Mouse (Mus musculus) T-helper 2 cell (primary cell): Measurements from ENCODE around the gene Cox7a1.
"Not testable (repeated sequence)": the region's sequence is repeated elsewhere in the genome, so short reads cannot be mapped to it uniquely, and the experiment has no call there.

ENCODE experiments used
- in situ Hi-C: fragments of 300-600 bp; cut with MboI, MseI; formaldehyde crosslinking; loops from one replicate; pipeline ENCODE4 v1.15.1; 2025; ENCODE audit warnings: high pct_unique_total_duplicates

Gene Cox7a1

GRCm38 (mm10) chr7:30183879-30184289 lies at the start of gene Cox7a1:
Gene Cox7a1, plus strand, starts transcription at chr7:30184144.
- in situ Hi-C loops = no loop called here

- in situ Hi-C loops = no loop called here
Measured at GRCm38 (mm10) chr7:30136826-30137225, 47.1 kb upstream of the Cox7a1 start.

DNA sequence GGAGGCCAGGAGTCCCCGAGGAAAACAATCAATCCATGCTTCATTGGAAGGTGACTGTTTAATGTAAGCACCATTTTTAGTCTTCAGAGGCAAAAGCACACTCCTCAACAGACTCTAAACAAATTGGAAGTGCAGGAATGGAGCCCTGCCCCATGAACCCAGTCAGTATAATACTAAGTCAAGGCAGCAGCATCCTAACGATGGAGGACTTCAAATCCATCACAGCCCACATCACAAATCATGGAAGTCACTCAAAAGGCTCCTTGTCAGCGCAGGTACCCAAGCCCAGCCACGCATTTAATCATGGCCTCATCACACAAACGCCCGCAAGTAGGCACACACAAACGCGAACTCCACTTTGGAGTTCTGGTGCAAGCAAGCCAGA lies 40.8 kb upstream of the Cox7a1 start:
- in situ Hi-C loops = no loop called here

GRCm38 (mm10) chr7:30143555-30144209 lies 40.3 kb upstream of the Cox7a1 start:
- in situ Hi-C loops = no loop called here

DNA sequence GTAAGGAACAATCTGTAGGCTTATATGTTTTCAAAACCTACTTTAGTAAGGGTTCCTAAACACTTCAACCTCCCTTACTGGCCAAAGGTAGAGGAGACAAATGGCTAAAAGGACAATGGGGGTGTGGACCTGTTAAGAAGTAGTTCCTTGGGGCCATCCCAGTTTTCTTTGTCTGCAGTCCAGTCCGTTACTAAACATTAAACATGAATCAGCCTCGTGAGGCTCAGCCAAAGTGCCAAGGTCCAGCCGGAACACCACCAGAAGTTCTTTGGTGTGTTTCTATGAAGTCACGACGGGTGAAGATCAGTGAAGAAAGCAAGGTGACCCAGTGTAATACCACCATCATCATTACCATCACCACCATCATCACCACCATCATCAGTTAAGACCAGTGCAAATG lies 36.9 kb upstream of the Cox7a1 start:
- in situ Hi-C loops = no loop called here

DNA sequence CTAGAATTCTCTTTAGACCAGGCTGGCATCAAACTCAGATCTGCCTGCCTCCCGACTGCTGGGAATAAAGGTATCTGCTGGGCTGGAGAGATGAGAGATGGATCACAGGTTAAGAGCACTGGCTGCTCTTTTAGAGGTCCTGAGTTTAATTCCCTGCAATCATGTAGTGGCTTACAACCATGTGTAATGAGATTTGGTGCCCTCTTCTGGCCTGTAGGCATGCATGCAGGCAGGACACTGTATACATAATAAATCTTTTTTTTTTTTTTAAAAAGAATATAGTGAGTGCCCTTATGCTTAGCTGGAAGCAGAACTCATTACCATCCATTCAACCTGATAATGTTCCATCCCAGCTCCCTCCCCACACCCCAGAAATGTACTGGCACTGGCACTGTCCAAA lies 29.9 kb upstream of the Cox7a1 start:
- in situ Hi-C loops = no loop called here

- in situ Hi-C loops = no loop called here
Measured at GRCm38 (mm10) chr7:30155507-30155906, 28.4 kb upstream of the Cox7a1 start.

DNA sequence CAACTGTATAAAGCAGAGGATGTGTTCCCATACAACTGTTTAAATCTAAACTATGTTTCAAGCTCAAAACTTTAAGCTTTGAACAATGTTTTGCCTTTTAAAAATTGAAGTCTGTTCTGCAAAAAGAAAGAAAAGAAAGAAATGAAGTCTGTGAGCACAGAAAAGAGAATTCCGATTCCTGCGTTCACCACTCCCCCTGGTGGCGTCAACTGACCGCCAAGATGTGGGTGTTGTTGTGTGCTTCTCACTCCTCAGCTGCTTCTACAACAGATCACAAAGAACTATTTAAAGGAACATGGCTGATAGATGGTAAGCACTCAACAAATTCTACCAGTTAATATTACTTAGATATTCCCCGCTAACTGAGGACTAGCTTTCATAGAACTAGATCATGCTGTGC lies 20.8 kb upstream of the Cox7a1 start:
- in situ Hi-C loops = no loop called here

DNA sequence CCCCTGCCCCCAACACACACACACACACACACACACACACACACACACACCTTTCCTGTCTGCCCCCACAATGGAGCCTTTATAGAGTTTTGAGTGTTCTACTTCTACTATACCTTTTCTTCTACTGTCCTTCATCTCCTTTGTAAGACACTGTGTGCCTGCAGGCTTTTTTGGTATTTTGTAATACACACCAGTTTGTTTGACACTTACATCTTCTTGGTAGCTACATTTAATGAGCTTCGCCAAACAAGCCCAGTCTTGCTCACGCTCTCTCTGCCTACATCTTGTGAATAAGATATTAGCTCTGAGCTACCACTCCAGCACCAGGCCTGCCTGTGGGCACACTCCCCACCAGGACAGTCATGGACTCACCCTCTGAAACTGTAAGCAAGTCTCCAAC lies 19.2 kb upstream of the Cox7a1 start:
- in situ Hi-C loops = no loop called here

DNA sequence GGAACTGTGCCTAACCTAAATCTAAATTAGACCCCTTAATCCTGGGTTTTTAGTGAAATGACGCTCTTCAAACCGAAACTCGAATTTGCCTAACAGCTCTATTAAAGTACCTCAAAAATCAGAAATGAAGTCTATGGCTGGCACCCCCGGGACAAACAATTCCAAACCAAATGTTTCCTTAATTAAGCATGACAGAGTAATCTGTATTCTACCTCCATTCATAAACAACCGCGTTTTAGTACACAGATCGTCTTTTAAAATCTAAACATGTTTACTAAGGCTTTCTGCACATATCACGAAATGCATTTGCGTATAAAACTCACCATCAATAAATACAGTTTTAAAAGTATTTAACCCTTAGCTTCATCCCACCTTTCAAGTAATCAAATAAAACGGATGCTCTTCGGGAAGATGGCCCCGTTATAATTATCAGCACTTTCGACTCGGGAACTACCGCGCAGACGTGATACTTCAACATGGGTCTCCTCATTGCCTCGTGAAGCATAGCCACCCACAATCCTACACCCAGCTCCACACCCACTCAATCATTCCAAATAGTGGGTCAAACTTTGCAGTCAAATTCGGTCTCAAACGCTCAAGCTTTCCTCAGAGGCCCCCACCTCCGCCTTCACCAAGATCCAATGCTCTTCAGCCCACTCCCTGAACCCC lies 14.9 kb upstream of the Cox7a1 start:
- in situ Hi-C loops = no loop called here

DNA sequence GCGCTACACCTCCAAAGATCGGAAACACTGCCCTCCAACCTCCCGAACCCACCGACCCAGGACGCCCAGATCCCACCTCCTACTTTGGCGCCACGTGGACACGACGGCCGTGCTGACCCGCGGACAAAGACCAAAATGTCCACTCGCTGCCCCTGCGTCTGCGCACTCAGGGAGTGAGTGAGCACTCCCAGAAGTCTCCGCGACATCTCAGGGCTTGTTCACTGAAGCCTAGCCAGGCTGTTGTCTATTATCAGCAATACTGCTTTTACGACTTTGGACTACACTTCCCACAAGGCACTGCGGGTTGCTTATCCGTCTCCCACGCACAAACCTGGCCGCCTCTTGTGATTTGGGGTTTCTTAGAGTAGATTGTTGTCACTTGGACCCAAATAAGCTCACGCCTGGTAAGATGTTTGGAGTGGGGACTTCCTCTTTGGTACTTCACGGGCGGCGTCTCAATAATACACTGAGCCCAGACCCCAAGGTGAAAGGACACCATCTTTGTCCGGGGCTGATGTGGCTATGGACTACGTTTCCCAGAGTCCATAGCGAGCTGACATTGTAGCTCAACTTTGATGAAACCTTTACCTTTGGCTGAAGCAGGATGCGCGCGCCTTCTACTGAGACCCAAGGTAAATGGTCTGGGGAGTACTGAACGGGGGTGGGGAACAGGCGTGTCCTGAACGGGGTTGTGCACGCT lies 14.2 kb upstream of the Cox7a1 start, which contains the start of gene Zfp146:
Gene Zfp146 (minus strand): TSS at position 168 of the 700 bp plus-strand sequence.
- in situ Hi-C loops = no loop called here

DNA sequence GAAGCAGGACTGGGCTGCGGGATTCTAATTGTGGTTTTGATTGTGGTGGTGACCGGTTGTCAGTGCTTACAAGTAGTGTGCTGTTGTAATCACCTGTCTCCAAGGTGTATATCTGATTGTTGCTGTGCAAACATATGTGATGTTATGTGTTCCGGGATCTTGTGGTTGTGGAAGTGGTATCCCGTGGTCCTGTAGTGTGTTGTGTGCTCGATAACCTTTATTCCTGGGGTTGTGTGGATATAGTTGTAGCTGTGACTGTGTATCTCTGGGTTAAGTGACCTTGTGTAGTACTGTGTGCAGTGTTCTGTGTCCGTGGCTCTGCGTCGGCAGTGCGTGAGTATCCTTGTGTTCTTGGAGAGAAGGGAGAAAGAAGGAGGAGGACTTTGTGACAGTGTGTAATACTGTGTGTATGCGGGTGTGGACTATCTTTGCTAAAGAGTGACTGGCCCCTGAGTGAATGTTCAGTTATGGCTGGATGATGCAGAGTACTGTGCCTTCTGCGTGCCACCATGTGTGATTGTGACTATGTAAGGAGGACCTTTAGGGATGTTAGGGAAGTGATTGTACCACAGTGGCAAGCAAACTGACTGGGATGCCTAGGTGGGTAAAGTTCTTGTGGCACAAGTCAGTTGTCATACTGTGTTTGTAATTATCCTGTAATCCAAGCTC lies 13.5 kb upstream of the Cox7a1 start:
- in situ Hi-C loops = no loop called here

GRCm38 (mm10) chr7:30176474-30176873 lies 7.5 kb upstream of the Cox7a1 start:
- in situ Hi-C loops = loop anchor here (5.0 kb wide), 1 partner anchor 36 kb away; no protein-coding TSS in a partner anchor

- in situ Hi-C loops = loop anchor here (5.0 kb wide), 1 partner anchor 34 kb away; no protein-coding TSS in a partner anchor
Measured at GRCm38 (mm10) chr7:30178256-30178655, 5.7 kb upstream of the Cox7a1 start.

- in situ Hi-C loops = no loop called here
Measured at GRCm38 (mm10) chr7:30181308-30181707, 2.6 kb upstream of the Cox7a1 start.

DNA sequence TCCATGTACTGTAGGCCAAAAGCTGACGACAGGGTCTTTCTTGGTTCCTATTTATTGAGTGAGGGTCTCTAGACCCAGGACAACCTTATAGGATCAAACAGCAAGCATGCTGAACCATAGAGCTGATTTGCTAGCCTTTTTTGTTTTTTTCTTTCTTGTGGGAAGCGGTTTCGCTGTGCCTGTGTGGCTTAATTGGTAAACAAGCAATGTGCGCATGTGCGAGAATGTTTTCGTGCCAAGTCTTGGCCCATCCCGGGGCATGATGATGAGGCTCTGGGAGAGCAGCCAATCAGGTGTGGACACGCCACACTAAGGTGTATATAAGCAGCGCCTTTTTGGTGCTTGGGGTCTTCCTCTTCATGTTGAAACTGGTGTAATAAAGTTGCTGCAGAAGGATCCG lies 2.0 kb upstream of the Cox7a1 start:
- in situ Hi-C loops = not testable (repeated sequence)

DNA sequence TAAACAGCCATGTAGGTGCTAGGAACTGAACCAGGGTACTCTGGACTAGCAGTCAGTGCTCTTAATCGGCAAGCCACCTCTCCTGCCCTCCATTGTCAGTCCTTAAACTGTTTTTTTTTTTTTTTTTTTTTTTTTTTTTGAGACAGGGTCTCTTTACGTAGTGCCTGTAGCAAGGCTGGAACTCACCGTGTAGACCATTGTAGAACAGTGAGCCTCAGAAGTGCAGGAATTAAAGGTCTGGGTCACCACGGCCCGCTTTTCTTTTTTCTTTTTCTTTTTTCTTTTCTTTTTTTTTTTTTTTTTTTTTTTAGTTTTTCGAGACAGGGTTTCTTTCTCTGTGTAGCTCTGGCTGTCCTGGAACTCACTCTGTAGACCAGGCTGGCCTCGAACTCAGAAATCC lies 755 bp upstream of the Cox7a1 start:
- in situ Hi-C loops = not testable (repeated sequence)

DNA sequence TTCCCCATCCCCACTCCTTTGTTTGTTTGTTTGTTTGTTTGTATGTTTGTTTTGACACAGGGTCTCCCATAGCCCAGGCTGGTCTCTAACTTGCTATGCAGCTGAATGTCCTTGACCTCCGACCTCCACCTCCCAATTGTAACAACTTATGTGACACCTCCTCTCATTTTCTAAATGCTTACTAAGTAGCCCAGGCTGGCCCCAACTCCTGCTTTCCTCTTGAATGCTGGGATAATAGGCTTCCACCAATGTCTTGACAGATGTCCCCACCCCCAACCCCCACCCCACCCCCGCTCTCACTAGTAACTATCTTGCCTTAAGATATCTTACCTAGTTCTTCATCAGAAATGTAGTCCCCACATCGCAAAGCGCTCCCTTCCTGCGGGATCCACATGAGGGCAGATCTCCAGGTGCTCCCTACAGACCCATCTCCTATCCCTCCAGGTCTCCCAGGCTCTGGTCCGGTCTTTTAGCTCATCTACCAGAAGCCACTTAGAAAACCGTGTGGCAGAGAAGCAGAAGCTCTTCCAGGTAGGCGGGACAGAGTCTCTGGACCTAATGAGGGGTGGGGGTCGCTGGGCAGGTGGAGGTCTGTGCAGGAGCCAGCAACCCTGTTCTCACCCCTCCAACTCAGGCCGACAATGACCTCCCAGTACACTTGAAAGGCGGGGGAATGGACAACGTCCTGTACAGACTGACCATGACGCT lies 851 bp downstream of the Cox7a1 start:
- in situ Hi-C loops = no loop called here

DNA sequence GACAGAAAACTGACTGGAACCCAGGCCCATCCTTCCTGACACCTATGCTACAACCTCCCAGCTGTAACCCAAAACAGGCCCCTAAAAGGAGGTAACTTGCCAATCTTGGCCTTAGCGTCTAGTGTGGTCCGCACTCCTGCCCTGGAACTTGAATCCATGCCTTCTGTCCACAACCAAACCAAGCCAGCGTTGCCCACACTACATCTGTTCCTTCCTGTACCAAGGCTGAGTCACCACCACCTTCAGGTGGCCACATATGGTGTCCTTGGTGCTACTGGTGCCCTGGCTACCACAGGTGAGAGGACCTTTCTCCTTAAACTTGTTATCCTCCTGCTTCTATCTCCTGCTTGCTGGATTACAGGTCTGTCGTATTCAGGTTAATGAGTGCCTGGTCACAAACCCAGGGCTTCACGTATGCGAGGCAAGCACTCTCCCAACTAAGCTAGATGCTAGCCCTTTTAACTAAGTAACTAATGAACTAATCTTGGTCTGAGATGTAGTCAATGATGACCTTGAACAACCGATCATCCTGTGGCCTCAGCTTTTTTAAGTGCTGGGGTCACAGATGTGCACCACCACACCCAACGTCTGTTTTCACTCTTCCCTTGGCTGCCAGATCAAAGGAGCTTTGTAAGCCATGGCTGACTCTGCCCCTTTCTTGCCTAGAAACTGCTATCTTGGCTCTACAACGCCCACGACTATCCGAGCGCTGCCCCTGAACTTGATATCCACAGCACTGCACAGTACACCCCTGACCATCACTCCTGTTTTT lies 4.6 kb downstream of the Cox7a1 start:
- in situ Hi-C loops = no loop called here

DNA sequence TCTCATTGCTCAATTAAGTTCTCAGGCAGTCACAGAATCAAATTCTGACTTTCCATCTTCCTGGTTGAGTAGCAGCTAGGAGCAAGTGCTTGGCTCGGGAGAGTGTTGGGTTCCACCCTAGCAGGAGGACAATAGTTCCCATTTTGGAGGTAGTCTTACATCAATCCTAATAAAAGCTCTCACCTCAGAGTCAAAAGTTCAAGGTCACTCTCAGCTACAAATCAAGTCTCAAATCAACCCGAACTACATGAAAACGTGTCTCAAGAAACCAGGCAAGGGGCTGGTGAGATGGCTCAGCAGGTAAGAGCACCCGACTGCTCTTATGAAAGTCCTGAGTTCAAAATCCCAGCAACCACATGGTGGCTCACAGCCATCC lies 5.2 kb downstream of the Cox7a1 start:
- in situ Hi-C loops = no loop called here

DNA sequence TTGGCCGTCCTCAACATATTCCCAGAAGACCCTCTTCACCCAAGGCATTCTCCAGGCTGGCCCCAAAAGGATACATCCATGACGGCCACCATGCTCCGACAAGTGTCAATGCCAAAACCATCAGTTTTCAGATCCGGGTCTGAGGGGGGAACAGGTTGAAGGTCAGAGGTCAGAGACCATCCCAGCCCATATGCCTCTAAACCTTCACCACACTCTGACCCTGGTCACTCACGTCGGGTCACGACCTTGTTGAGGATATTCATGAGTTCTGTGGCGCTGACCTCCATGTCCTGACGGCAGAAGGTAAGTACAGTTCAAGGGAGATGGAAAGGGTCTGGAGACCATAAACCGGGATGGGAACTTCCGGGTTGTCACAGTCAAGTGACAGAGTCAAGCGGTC lies 8.1 kb downstream of the Cox7a1 start:
- in situ Hi-C loops = no loop called here
